Mouse (Mus musculus): ENCODE measurements at regions not wholly inside any gene's neighbourhood (a gene's known extent, or its start where the extent isn't known, plus 50 kb on each side); places are given as distances from the start of the nearest gene placed in this dataset.

GRCm38 (mm10) chr10:37561705-37562104 lies 423.0 kb upstream of the Marcks start:
- TF ChIP-seq CTCF (IDR thresholded peaks at IDR 0.05; ENCODE audit: low read depth, low read length) (no peak), POLR2A (IDR thresholded peaks at IDR 0.05; ENCODE audit: insufficient read depth, low read length) (no peak)

All from ES-Bruce4 (cell line).